In genomic region chr12:33162541-33162940, GRCm38 (mm10) we compare ENCODE assay signal across 8 mouse cellular contexts. TPM values are rescaled to one million over a fixed set of nuclear protein-coding genes. Genes with fewer than 3 reads are reported as not detected.
DNase-seq lines count a peak whose midpoint lies in the region; ATAC-seq lines count a peak whose summit lies in the region.

No protein-coding gene starts in this region.

- H3K9ac ChIP-seq in lung, embryonic 16.5 days (ENCODE audit: low read length), result no peak overlapping the region
- peak overlapping the region; percentile 40; the same call in 1 of the 2 replicates for H3K9ac ChIP-seq in embryonic facial prominence, embryonic 14.5 days (ENCODE audit: low read depth, low read length)
- no peak overlapping the region for H3K9ac ChIP-seq in stomach, embryonic 15.5 days
- no peak overlapping the region for H3K9ac ChIP-seq in liver, embryonic 11.5 days (ENCODE audit: low read depth, low read length)

- H3K27me3 ChIP-seq in lung, embryonic 16.5 days (ENCODE audit: control insufficient read depth, insufficient read depth, low read depth, low read length), result no peaks in the 10 kb centered on the region
- H3K27me3 ChIP-seq in embryonic facial prominence, embryonic 14.5 days (replicated peaks; ENCODE audit: control insufficient read depth, insufficient read depth, low read length), result no peaks in the 10 kb centered on the region
- H3K27me3 ChIP-seq in stomach, embryonic 15.5 days (replicated peaks), result no peaks in the 10 kb centered on the region
- no peaks in the 10 kb centered on the region for H3K27me3 ChIP-seq in liver, embryonic 11.5 days (replicated peaks; ENCODE audit: control insufficient read depth, insufficient read depth, low read length)

- H3K9me3 ChIP-seq in lung, embryonic 16.5 days (ENCODE audit: control insufficient read depth, low read length), result no peaks in the 10 kb centered on the region
- no peaks in the 10 kb centered on the region for H3K9me3 ChIP-seq in embryonic facial prominence, embryonic 14.5 days (ENCODE audit: control insufficient read depth, low read length)
- H3K9me3 ChIP-seq in stomach, embryonic 15.5 days, result no peaks in the 10 kb centered on the region
- H3K9me3 ChIP-seq in liver, embryonic 11.5 days (ENCODE audit: control insufficient read depth, low read length), result no peaks in the 10 kb centered on the region

- peak; percentile 72 for ATAC-seq in lung, embryonic 16.5 days (ENCODE audit: low read depth)
- ATAC-seq in embryonic facial prominence, embryonic 14.5 days (ENCODE audit: low read depth), result peak; percentile 68
- peak; percentile 29; the same call in 1 of the 2 replicates for ATAC-seq in stomach, embryonic 15.5 days (ENCODE audit: insufficient read depth, low FRiP score, low read depth)
- ATAC-seq in liver, embryonic 11.5 days (replicated peaks; ENCODE audit: low FRiP score), result no peak
- ATAC-seq in monocyte, adult 5-6 weeks (replicated peaks; ENCODE audit: insufficient number of reproducible peaks, low FRiP score, low TSS enrichment, poor library complexity, severe bottlenecking), result no peak

- H3K27ac ChIP-seq in lung, embryonic 16.5 days (ENCODE audit: low read length), result no peak overlapping the region
- peak overlapping the region; percentile 71 for H3K27ac ChIP-seq in embryonic facial prominence, embryonic 14.5 days (replicated peaks; ENCODE audit: low read depth, low read length)
- H3K27ac ChIP-seq in stomach, embryonic 15.5 days, result peak overlapping the region; percentile 72
- H3K27ac ChIP-seq in liver, embryonic 11.5 days (ENCODE audit: low read depth, low read length), result no peak overlapping the region

- peaks cover 2% of the 10 kb centered on the region; the same call in 1 of the 2 replicates for H3K4me1 ChIP-seq in lung, embryonic 16.5 days (replicated peaks; ENCODE audit: control insufficient read depth, insufficient read depth, low read length)
- H3K4me1 ChIP-seq in embryonic facial prominence, embryonic 14.5 days (ENCODE audit: control insufficient read depth, insufficient read depth, low read length), result peaks cover 18% of the 10 kb centered on the region
- H3K4me1 ChIP-seq in stomach, embryonic 15.5 days, result peaks cover 5% of the 10 kb centered on the region; the same call in 1 of the 2 replicates
- H3K4me1 ChIP-seq in liver, embryonic 11.5 days (replicated peaks; ENCODE audit: control insufficient read depth, insufficient read depth, low read length), result no peaks in the 10 kb centered on the region

- DNase-seq in lung, adult 18-20 months, result no peak
- DNase-seq in embryonic facial prominence, embryonic 14.5 days (ENCODE audit: low spot score), result peak; percentile 84
- peak; percentile 9 to 38 for DNase-seq in kidney, postnatal 25 days
- no peak for DNase-seq in liver, embryonic 11.5 days (ENCODE audit: low spot score)
- DNase-seq in spleen, postnatal 10 days (ENCODE audit: low spot score in 2 of 2), result no peak

- no peak overlapping the region for H3K4me3 ChIP-seq in lung, embryonic 16.5 days (ENCODE audit: low read length)
- no peak overlapping the region for H3K4me3 ChIP-seq in embryonic facial prominence, embryonic 14.5 days (ENCODE audit: low read depth, low read length)
- no peak overlapping the region for H3K4me3 ChIP-seq in stomach, embryonic 15.5 days (replicated peaks)
- H3K4me3 ChIP-seq in liver, embryonic 11.5 days (ENCODE audit: low read depth, low read length), result no peak overlapping the region

- H3K36me3 ChIP-seq in lung, embryonic 16.5 days (ENCODE audit: control insufficient read depth, insufficient read depth, low read length), result no peaks in the 10 kb centered on the region
- H3K36me3 ChIP-seq in embryonic facial prominence, embryonic 14.5 days (ENCODE audit: control insufficient read depth, insufficient read depth, low read length), result 0 out of 2 replicates have a peak, but pooled peaks cover 4% of the 10 kb centered on the region
- no peaks in the 10 kb centered on the region for H3K36me3 ChIP-seq in stomach, embryonic 15.5 days
- H3K36me3 ChIP-seq in liver, embryonic 11.5 days (ENCODE audit: control insufficient read depth, insufficient read depth, low read length), result no peaks in the 10 kb centered on the region

- WGBS in lung, embryonic 16.5 days, result 36% methylated on average over 12 of the region's 12 CpGs
- WGBS in embryonic facial prominence, embryonic 14.5 days, result 23% methylated on average over 12 of the region's 12 CpGs
- WGBS in stomach, embryonic 15.5 days, result 35% methylated on average over 12 of the region's 12 CpGs
- WGBS in liver, embryonic 11.5 days, result 59% methylated on average over 12 of the region's 12 CpGs

- H3K4me2 ChIP-seq in lung, embryonic 16.5 days (ENCODE audit: low read depth, low read length), result no peak overlapping the region
- H3K4me2 ChIP-seq in embryonic facial prominence, embryonic 14.5 days (ENCODE audit: low read depth, low read length), result peak overlapping the region; percentile 33
- H3K4me2 ChIP-seq in stomach, embryonic 15.5 days, result peak overlapping the region; percentile 32; the same call in 1 of the 2 replicates
- H3K4me2 ChIP-seq in liver, embryonic 11.5 days, result no peak overlapping the region

RNA-seq across cellular contexts. Expression of gene Atxn7l1, which starts 15.0 kb away (rescaled TPM):
- polyA plus RNA-seq in lung, embryonic 16.5 days (2015; fragmentation: Nextera tagmentation; extraction: Ambion mirVana), result 14.6 and 15.7 TPM in 2 replicates
- 11.4 and 13.0 TPM in 2 replicates for polyA plus RNA-seq in embryonic facial prominence, embryonic 14.5 days (2014; fragmentation: Nextera tagmentation; extraction: Ambion mirVana)
- 13.1 and 14.3 TPM in 2 replicates for polyA plus RNA-seq in stomach, embryonic 15.5 days (2015; fragmentation: Nextera tagmentation; extraction: Ambion mirVana)
- polyA plus RNA-seq in liver, embryonic 11.5 days (2014; fragmentation: Nextera tagmentation; extraction: Ambion mirVana), result 28.5 and 28.9 TPM in 2 replicates
- total RNA-seq in monocyte, adult 5-6 weeks (2017), result 46.2 to 73.7 TPM (median 53.1 TPM) in 3 replicates

Comparison
In these comparisons a context has a peak if more than half of its experiments do, and no peak if none do; other contexts are left out.
1. ATAC-seq: peak in lung, embryonic 16.5 days (single experiment), embryonic facial prominence, embryonic 14.5 days (single experiment) and stomach, embryonic 15.5 days (single experiment); none in liver, embryonic 11.5 days (single experiment) and monocyte, adult 5-6 weeks (single experiment).
2. H3K27ac ChIP-seq: peak in embryonic facial prominence, embryonic 14.5 days (single experiment) and stomach, embryonic 15.5 days (single experiment); none in lung, embryonic 16.5 days (single experiment) and liver, embryonic 11.5 days (single experiment).
3. H3K4me2 ChIP-seq: peak in embryonic facial prominence, embryonic 14.5 days (single experiment) and stomach, embryonic 15.5 days (single experiment); none in lung, embryonic 16.5 days (single experiment) and liver, embryonic 11.5 days (single experiment).
4. DNase-seq: peak in embryonic facial prominence, embryonic 14.5 days (single experiment) and kidney, postnatal 25 days (2 of 2); none in lung, adult 18-20 months (0 of 2), liver, embryonic 11.5 days (single experiment) and spleen, postnatal 10 days (0 of 2).